Mouse (Mus musculus) erythroblast, adult 5-6 weeks (primary cell): ENCODE results near the gene Atpif1. TPM values are rescaled to one million over a fixed set of nuclear protein-coding genes. Genes with fewer than 3 reads are reported as not detected.
"Not testable (repeated sequence)": the region's sequence is repeated elsewhere in the genome, so short reads cannot be mapped to it uniquely, and the experiment has no call there.

Source experiments
- ATAC-seq: replicated peaks from 2 replicates; pipeline ENCODE4 v1.8.0; 2016; ENCODE audit warnings: moderate number of reproducible peaks, mild to moderate bottlenecking, moderate TSS enrichment, inconsistent platforms; ENCODE audit not compliant: poor library complexity, low FRiP score, severe bottlenecking
- total RNA-seq, 2 experiments: library from RNA; stranded (forward) in 1 of 2; stranded (reverse) in 1 of 2; fragments of 150-400 nt in 1 of 2; fragments of 200-764, 138-1000 nt in 1 of 2; gene quantifications; 2 replicates each; pipeline versions ENCODE4 v1.2.3 to v1.2.4; 2015 to 2017; ENCODE audit warnings: low replicate concordance in 2 of 2

Gene Atpif1
- total RNA-seq (2015; ENCODE audit: low replicate concordance) = 715 and 778 TPM in 2 replicates
- total RNA-seq (2017; ENCODE audit: low replicate concordance) = 2,175 and 2,816 TPM in 2 replicates

DNA sequence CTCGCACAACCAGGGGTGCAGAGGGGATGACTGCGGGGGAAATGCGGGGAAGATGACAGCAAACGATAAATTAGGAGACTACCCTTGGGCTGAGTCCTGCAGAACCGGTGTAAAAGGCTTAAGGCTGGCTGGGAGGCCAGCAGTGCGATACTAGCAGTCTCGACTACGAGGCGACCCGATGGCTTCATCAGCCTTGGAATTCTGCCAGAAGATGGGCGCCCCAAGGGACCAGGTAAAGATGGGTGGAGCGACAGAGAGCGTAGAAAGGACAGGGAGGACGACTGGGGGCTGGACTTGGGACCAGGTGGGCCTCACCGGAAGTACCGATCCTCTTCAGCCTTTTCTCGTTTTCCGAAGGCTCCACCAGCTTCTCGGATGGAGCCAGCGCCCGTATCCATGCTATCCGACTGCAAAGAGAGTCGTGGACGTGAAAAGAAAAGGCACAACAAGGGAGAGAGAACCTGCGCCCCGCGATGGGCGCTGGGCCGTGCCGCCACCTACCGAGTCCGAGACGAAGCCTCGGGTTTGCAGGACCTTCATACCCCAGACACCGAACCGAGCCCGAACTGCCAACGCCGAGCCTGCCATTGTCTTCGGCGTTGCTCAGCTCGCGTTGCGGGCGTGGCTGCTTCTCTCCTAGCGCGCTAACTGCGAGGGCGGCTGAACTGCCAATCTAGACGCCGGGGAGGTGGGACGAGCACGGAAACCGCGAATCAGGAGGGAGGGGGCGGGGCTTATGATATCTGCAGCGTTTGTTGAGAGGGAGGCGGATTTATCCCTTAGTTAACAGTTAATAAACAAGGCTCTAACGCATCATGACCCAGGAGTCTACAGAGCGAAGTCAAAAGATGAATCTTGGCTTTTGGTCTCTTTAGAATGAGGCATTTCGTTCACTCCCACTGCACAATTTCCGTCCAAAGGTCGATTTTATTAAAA lies at the start of gene Atpif1:
Gene Atpif1, minus strand, starts transcription at position 679 of the 936 bp plus-strand sequence.
- peak; percentile 71 for ATAC-seq

DNA sequence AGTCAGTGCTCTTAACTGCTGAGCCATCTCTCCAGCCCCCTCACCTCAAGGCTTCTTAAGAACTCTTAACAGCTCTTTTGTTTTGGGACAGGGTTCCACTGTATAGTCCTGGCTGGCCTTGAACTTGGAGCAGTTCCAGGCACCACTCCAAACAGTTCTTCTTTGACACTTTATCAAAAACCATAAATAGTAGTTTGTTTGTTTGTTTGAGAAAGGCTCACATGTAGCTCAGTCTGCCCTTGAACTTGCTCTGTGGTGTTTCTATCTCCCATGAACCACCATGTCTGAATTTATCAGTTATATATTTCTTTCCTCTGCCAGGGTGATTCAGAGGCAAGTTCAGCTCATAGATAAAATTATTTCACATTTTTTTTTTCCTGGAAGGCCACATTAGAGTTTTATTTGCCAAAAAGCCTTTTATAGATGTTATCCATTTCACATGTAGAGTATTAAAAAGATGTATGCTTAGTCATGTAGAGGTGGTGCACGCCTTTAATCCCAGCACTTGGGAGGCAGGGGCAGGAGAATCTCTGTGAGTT lies 41.4 kb upstream of the Atpif1 start:
- no peak for ATAC-seq

DNA sequence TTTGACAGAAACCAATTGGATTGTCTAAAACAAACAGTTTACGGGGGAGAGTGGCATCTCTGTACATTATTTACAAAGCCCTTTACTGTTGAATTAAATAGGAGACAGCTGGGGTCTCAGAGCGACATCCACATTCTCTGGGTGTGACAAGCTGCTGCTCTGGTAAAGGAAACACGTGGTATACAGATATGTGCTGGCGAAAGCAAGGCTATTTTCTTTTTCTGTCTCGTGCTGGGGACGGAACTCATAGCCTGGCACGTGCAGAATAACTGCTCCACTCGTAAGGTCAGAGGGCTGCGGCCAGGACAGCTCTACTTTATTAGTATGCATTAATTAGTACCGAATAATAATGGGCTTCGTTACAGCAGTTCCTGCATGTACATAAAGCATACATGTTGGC lies 39.9 kb upstream of the Atpif1 start:
- ATAC-seq = no peak

DNA sequence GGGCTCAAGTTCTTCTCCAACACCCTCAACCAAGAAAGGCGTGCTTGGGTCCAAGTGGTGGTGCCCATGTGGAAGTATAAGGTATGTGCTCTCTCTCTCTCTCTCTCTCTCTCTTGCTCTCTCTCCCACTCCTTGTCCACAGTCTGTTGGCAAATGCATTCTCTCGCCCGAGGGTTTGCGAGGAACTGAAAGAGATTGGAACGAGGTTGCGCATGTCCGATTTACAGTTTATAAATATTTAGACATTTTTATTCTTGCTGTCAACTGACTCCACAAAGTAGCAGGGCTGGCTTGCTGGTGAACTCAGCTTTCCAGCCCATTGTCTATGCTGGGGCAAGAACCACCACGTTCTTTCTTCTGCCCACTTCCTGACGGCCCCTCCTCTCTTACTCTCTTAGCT lies 37.7 kb upstream of the Atpif1 start:
- no peak for ATAC-seq

DNA sequence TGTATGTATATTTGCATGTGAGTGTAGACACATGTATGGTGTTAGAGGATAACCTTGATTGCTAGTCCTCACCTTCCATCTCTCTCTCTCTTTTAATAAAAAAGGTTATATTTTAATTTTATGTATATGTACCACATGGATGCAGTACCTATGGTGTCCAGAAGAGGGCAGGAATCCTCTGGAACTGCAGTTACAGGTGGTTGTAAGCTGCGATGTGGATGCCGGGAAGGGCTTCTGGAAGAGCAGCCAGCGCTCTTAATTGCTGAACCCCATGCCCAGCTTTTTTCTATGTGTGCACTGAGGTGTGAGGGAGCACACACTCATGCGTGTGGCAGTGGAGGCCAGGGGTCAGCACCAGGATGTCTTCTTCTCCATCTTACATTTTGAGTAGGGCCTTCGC lies 35.7 kb upstream of the Atpif1 start:
- no peak for ATAC-seq

DNA sequence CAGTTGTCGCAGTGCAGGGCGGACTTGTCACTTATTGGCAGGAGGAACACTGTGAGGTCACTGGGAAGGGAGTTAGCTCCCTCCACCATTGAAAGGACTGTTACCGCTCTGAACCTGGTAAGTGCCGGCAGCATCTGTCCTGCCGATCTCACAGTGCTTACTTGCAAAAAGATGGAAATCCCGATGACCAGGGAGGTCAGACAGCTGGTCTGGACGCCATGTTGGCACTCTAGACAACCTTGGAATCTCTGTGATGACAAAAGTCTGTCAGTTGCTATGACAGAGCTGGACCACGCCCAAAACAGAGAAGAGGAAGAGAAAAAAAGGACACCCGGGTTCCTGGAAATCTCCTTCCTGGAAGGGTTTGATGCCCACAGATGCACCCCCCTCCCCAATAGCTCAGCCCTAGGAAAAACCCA lies 33.9 kb upstream of the Atpif1 start:
- no peak for ATAC-seq

DNA sequence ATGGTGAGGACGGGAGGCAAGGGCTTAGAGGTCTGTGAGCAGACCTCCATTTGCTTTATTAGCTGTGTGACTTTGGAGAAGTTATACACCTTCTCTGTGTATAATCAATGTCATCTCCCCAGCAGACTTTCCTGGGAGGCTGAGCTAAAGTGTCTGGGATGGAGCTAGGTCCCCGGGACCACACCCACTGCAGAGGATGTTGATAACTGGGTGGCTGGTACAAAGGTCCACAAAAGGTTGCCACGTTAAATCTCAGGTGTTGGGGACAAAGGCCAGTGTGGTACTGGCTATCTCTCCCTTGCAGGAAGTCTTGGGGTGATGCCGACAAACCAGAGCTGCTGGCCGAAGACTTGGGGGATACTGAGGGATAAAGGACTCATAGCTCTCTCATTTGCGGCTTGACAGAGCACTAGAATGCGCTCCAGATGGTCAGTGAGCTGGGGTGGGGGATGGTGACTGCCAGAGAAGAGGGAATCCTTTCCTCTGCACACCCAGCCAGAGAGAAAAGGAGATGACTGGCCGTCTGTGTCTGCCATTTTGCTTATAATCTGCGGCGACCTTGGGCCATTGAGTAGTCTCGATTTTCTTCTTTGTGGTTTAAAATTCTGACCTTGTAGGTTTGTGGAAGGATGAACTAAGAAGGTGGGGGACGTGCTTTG lies 31.8 kb upstream of the Atpif1 start:
- ATAC-seq = no peak

DNA sequence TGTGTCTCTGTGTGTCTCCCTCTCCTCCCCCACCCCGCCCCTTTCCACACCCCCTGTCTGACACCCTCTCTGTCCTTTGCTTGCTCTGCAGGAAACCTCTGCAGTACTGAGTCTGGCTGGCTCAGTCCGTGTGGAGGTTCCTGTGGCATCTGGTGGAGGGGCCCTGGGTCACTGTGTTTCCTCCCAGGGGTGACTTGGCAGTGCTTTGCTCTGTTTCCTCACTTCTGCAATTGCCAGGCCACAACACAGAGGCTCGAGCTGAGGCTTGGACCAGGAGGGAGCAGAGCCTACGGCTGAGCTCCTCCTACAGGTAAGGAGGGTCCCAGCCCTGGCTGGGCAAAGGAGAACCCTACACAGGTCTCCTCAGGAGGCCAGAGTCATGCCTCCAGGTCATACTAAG lies 30.5 kb upstream of the Atpif1 start, which contains the start of gene Ptafr:
Gene Ptafr, plus strand, starts transcription at position 103 of the 400 bp plus-strand sequence.
- ATAC-seq = no peak

DNA sequence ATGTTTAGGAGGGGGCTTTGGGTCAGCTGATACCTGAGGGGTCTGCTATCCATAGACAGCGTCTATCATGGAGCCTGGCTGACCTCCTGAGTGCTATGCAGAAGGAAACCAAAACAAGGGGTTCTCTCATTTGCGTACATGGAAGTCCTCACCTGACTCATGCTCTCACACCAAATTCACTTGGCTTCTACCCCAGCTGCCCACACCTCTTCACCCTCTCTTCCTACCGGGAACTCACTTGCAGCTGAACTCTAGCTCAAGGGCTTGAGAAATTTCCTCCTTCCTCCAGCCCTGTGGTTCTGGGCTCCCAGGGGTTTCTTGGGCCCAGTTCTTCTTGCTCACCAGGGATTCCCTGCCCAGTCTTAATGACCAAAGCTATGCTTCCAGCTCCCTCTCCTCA lies 29.8 kb upstream of the Atpif1 start:
- no peak for ATAC-seq

DNA sequence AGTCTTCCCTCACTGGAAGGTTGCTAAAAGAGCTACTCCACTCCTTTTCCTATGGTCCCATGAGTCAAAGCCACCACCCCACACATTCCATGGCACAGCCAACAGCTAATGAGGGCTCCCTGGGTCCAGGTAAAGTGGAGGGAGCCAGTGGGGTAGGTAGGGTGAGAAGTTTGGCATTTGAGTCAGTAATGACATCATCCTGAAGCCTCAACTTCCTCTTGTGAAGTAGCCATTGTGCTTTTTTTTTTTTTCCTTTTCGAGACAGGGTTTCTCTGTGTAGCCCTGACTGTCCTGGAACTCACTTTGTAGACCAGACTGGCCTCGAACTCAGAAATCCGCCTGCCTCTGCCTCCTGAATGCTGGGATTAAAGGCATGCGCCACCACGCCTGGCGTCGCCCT lies 22.1 kb upstream of the Atpif1 start:
- ATAC-seq = not testable (repeated sequence)

DNA sequence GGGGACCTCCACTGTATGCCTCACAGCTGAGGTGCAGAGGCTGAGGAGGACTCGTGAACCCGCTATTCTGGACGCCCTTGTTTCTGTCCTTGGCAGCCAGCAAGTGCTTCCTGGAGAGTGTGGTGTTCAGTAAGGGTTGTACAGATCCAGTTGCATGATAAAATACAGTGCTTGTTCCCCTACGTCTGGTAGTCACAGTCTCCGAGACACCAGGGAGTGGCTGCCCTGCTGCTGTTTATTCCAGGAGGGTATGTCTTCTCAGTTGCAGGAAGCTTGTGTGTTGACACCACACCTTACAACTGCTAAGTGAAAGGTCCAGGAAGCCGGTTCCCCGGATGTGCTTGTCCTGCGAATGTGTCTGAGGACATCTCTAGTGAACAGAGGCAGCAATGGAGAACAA lies 21.2 kb upstream of the Atpif1 start:
- ATAC-seq = peak; percentile 8; the same call in 1 of the 2 replicates

DNA sequence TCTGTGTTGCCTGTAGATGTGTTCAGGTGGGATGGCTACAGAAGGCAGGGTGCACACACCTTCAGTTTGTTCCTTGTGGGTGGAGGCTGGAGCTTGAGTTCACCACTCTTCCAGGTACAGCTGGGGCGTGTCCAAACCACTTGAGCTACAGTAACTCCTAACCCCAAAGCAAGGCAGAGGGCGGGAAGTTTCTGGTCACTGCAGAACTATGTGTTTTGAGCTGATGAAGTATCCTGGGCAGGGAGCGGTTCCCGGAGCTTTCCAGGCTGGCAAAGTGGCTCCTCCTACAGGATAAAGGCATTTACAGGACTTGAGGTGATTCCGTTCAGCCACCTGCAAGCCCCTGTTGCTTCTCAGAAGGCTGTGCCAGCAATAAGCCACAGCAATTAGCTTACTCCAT lies 20.8 kb upstream of the Atpif1 start:
- ATAC-seq = peak; percentile 13; the same call in 1 of the 2 replicates

DNA sequence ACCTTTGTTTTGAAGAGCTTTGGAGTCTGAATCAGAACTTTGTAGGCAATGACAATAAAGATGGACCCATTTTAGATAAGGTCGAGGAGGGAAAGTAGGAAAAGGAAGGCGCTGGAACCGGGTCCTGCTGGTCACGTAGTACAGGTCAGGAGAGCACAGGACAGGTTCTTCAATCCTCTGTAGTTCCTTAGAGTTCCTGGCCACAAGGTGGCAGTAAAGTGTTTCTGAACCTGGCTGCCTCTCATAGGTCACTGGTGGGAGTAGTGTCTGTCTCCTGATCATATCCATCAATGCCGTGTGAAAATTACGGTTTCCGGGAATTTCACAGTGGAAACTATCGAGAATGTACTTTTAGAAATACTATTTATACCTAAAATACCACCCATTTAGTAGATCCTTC lies 12.4 kb upstream of the Atpif1 start:
- ATAC-seq = peak; percentile 88

DNA sequence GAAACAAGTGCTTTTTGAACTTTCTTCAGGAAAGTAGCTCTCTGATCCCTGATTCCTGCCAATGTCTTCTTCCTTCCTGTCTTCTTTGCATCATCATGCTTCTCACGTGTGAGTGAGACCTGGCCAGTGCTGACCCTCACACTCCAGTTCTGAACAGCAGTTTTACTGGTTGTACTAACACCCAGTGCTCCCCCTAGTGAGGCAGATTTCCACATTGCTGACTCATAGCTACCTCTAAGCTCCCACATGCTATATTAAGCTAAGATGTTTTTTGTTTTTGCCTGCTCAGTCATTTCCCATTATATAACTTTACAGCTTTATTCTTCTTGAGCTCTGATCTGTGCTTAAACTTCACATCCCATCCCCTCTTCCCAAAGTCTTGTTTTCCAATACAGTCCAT lies 9.3 kb upstream of the Atpif1 start:
- ATAC-seq = no peak; the same call in 1 of the 2 replicates

DNA sequence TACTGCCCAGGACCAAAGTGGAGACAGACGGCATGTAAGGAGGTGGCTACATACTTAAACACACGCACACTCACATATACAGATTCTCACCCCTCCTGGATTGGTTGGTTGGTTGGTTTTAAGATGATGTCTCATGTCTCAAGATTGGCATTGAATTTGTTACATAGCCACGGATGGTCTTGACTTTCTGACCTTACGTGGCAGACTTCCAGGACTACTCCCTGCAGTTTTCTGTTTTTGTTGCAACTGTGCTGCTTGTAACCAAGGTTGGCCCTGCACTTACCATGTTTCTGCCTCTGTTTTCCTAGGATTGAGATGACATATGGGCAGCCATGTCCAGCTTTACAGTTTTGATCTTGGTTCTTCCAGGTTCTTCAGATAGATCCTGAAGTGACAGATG lies 8.0 kb upstream of the Atpif1 start:
- ATAC-seq = no peak

DNA sequence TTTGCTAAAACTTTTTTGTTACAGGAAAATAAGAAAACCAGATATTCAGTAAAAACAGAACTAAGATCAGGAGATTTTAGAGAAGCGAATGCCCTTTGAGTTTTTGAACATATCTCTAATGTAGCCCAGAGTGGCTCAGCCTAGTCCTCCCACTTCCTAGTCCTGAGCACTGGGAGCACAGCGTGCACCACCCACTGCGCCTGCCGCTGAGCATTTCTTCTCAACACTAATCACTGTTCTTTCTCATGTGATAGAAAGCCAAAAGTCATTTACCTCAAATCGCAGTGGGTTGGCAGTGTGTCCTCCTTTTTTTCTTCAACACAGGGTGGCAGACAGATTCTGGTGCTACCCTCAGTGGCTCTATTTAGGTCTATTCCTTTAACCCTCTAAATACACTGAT lies 6.0 kb upstream of the Atpif1 start:
- no peak for ATAC-seq

DNA sequence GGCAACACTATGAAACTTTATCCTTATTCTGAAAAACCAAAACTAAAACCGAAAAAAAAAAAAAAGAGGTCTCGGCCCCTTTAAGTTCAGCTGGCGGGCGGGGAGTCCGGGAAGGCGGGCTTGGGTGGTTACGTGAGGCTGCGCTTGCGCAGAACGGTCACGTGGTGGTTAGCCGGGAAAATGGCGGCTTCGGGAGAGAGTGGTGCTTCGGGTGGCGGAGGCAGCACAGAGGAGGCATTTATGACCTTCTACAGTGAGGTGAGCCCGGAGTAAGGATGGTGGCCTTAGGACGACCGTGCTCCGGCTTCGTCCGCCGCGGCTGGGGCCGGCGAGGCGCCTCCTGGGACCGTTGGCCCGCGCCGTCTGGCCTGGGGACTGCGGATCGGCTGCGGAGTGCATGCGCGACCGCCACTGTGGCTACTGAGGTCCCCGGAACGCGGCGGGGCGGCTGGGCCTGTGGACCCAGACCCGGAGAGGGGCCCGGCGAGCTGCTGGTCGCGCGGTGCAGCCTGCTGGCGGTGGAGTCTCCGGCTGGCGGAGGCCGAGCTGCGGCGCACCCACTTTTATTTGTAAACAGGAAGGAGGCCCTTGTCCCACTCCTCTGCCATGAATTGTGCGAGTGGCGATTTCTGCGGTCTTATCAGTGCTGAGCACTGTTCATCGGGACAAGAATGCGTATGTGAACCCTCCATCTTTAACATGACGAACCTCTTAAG lies 2.1 kb upstream of the Atpif1 start, which contains the start of gene Dnajc8:
Gene Dnajc8, plus strand, starts transcription at position 145 of the 716 bp plus-strand sequence.
- ATAC-seq = peak; percentile 58

DNA sequence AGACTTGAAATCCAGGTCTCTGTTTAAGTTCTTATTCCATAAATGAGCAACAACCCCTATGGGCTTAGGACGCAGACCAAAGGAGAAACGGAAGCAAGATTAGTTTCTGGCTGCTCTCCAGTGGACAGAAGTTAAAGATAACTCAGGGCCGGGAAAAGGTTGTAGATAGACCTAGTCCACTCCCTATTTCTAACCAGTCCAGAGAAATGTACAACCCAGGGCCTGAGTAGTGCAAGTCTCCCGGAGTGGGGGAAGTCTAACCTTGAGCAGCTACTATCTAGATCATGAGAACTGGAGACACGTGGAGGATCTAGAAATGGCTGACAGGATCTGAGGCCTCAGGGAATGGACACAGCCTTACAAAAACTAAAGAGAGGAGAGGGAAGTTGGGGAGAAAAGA lies 963 bp downstream of the Atpif1 start:
- ATAC-seq = peak; percentile 25

DNA sequence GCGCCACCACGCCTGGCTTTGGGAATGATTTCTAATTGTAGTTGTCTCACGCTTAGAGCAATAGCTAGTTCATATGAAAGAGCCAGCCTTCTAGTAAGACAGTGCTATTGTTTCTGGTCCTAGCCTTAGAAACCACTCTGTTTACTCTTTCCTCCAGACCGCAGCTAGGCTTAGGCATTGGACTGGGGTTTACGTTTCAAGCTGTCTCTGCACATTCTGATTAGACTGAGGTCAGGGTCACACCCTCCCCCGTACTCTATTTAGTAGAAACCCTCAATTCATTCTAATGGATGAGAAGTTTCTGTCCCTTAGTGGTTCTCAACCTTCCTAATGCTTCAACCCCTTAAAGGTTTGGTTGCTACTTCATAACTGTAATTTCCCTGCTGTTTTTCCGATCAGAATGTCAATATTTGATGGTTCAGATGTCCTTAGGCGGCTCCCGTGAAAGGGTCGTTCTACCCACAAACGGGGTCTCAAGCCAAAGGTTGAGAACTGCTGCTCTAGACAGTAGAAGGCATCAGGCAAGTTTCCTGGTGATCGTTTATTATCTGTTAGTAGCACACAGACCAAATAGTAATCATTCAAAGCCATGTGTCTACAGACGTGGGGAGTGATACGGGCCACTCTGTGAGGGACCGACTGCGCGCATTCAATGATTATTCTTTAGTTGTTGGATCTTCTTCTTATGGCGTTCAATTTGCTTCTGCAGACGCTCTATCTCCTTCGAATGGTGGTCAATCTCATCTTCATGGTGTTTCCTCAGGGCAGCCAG lies 3.2 kb downstream of the Atpif1 start:
- peak; percentile 55 for ATAC-seq
